Mouse (Mus musculus): ENCODE results near the gene Sema4a. TPM values are rescaled to one million over a fixed set of nuclear protein-coding genes. Genes with fewer than 3 reads are reported as not detected.
"Not testable (repeated sequence)": the region's sequence is repeated elsewhere in the genome, so short reads cannot be mapped to it uniquely, and the experiment has no call there.

The Sema4a gene
- polyA plus RNA-seq, 1 experiment from 2014 or later: 19.0 TPM

DNA sequence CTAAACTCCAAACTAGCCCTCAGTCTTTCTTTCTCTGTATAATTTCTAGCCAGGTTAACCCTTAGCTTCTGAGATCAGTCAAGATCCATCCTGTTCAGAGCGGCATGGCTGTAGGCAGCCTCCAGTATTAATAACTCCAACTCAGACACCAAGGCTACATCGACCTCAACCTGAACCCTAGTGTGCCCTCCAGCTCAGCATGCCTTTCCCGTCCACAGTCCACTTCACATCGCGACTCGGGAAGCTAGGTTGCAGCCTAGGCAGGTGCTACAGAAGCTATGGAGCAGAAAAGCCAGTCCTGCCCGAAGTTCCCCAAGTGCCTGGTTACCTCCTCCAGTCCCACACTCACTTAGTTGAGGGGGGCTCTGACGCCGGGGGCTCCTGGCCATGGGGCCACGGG is 23.5 kb downstream of the Sema4a start:
- Histone ChIP-seq H3K27ac (ENCODE audit: low read depth, low read length) (no peak overlapping the region), H3K9ac (ENCODE audit: low read depth, low read length) (no peak overlapping the region), H3K4me1 (replicated peaks; ENCODE audit: control insufficient read depth, insufficient read depth, low read length) (peaks cover 16% of the 10 kb centered on the region), H3K9me3 (ENCODE audit: control insufficient read depth, low read length) (no peaks in the 10 kb centered on the region), H3K27me3 (replicated peaks; ENCODE audit: control insufficient read depth, insufficient read depth, low read length) (peaks cover 8% of the 10 kb centered on the region), H3K36me3 (ENCODE audit: control insufficient read depth, insufficient read depth, low read length) (no peaks in the 10 kb centered on the region), H3K4me2 (peak overlapping the region; percentile 61), H3K4me3 (ENCODE audit: low read depth, low read length) (no peak overlapping the region)
- no peak for DNase-seq (ENCODE audit: low spot score)
- 68% methylated on average over 10 of the region's 10 CpGs for WGBS
- ATAC-seq (replicated peaks; ENCODE audit: low FRiP score): no peak

DNA sequence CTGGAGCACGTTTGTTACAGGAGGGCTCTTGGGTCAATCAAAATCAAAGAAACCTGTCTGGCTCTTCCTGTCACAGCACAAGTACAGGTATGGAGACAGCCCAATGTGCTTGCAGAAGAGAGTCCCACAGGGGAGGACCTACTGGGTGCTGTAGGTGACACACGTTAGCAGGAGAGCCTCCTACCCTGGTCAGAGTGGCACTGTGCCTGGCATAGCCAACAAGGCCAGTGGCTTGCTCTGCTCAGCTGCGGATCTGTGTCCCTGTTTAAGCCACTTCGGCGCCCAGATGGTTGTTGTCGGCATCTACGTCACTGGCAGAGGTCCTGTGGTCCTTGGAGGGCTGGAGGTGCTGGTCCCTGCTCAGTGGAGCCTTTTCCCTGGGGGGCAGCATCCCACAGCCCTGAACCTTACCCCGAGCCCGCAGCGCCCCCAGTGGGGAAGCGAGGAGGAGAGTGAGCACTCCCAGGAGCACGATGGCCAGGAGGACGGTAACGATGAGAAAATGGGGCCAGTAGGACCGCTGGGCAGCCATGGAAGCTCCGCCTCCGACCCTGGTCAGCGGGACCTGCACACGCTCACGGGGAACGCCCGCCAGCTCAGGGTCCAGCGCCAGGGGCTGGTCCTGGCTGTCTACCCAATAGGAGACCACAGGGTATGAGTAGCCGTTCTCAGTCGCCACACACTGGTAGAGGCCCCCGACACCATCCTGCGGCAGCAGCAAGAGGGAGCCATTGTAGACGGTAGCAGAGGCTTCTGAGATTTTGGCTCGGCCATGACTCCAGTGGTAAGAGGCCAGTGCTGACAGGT is 24.4 kb downstream of the Sema4a start:
- peaks cover 16% of the 10 kb centered on the region for H3K4me1 ChIP-seq (replicated peaks; ENCODE audit: control insufficient read depth, insufficient read depth, low read length)
- H3K4me2 ChIP-seq: peak overlapping the region; percentile 61
- no peaks in the 10 kb centered on the region for H3K9me3 ChIP-seq (ENCODE audit: control insufficient read depth, low read length)
- H3K36me3 ChIP-seq (ENCODE audit: control insufficient read depth, insufficient read depth, low read length): no peaks in the 10 kb centered on the region
- DNase-seq (ENCODE audit: low spot score) (peak; percentile 74), ATAC-seq (replicated peaks; ENCODE audit: low FRiP score) (peak; percentile 81)
- no peak overlapping the region for H3K27ac ChIP-seq (ENCODE audit: low read depth, low read length)
- no peak overlapping the region for H3K9ac ChIP-seq (ENCODE audit: low read depth, low read length)
- peaks cover 8% of the 10 kb centered on the region for H3K27me3 ChIP-seq (replicated peaks; ENCODE audit: control insufficient read depth, insufficient read depth, low read length)
- WGBS: 10% methylated on average over 29 of the region's 29 CpGs
- peak overlapping the region; percentile 3; the same call in 1 of the 2 replicates for H3K4me3 ChIP-seq (ENCODE audit: low read depth, low read length)

DNA sequence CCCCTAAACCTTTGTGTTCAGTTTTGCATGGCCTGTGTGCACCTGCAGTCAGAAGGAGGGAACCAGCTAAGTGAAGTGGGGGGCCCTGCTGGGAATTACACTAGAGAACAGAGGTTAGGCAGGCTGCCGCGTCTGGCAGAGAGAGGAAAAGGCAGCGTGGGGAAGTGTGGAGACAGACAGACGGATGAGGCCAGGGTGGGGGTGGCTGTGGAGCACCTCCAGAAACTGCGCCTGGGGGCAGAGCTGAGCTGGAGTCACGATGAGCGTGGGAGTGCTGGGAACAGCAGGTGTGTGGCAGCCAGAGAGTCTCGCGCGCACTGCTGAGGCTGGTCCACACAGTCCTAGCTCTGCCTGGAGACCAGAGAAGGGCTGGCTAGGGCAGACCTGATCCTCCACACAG is 25.5 kb downstream of the Sema4a start:
- peaks cover 8% of the 10 kb centered on the region for H3K27me3 ChIP-seq (replicated peaks; ENCODE audit: control insufficient read depth, insufficient read depth, low read length)
- WGBS: 62% methylated on average over 10 of the region's 10 CpGs

DNA sequence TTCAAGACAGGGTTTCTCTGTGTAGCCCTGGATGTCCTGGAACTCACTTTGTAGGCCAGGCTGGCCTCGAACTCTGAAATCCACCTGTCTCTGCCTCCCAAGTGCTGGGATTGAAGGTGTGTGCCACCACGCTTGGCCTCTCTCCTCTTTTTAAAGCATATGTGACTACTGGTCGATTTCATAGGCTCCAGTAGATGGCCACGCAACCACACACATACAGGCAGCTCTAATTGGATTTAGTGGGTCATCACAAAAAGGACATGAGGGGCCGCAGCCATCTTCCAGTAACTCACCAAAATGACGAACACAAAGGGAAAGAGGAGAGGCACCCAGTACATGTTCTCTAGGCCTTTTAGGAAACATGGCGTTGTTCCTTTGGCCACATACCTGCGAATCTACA is 32.3 kb downstream of the Sema4a start:
- DNase-seq (ENCODE audit: low spot score): not testable (repeated sequence)

More for the DNA sequence above, 25.5 kb downstream of the Sema4a start:
- H3K4me1 ChIP-seq (replicated peaks; ENCODE audit: control insufficient read depth, insufficient read depth, low read length): peaks cover 13% of the 10 kb centered on the region
- H3K36me3 ChIP-seq (ENCODE audit: control insufficient read depth, insufficient read depth, low read length): no peaks in the 10 kb centered on the region
- H3K4me3 ChIP-seq (ENCODE audit: low read depth, low read length): no peak overlapping the region
- ATAC-seq (replicated peaks; ENCODE audit: low FRiP score) (no peak), DNase-seq (ENCODE audit: low spot score) (no peak)
- no peak overlapping the region for H3K9ac ChIP-seq (ENCODE audit: low read depth, low read length)
- H3K9me3 ChIP-seq (ENCODE audit: control insufficient read depth, low read length): no peaks in the 10 kb centered on the region
- H3K4me2 ChIP-seq: no peak overlapping the region
- H3K27ac ChIP-seq (ENCODE audit: low read depth, low read length): no peak overlapping the region

DNA sequence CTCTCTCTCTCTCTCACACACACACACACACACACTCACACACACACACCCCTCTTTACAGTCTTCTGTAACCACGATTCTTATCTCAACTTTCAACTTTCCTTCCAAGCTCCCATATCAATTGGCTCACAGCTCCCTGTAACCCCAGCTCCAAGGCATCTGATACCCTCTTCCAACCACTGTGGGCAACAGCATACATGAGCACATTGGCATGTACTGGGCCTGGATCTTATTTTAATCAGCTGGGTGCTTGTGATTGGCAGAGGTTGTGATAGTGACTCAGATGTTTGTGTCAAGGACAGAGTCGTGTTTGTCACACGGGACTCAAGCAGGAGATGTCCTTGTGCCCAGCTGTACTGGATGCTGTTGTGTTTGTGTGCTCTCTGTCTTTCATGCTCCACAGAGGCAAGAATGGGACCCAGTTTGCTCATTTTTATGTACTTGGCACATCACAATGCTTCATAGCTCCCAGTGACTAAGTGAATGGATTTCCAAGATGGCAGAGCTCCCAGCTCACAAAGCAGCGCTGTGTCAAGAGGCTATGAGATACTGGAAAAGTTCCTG is 33.6 kb downstream of the Sema4a start:
- Histone ChIP-seq H3K4me3 (ENCODE audit: low read depth, low read length) (no peak overlapping the region), H3K4me1 (replicated peaks; ENCODE audit: control insufficient read depth, insufficient read depth, low read length) (peaks cover 12% of the 10 kb centered on the region), H3K9ac (ENCODE audit: low read depth, low read length) (no peak overlapping the region), H3K4me2 (no peak overlapping the region), H3K27ac (ENCODE audit: low read depth, low read length) (no peak overlapping the region), H3K27me3 (replicated peaks; ENCODE audit: control insufficient read depth, insufficient read depth, low read length) (no peaks in the 10 kb centered on the region), H3K36me3 (ENCODE audit: control insufficient read depth, insufficient read depth, low read length) (no peaks in the 10 kb centered on the region), H3K9me3 (ENCODE audit: control insufficient read depth, low read length) (no peaks in the 10 kb centered on the region)
- DNase-seq (ENCODE audit: low spot score) (no peak), ATAC-seq (replicated peaks; ENCODE audit: low FRiP score) (no peak)
- WGBS: 52% methylated on average over 4 of the region's 4 CpGs

More for the DNA sequence above, 32.3 kb downstream of the Sema4a start:
- not testable (repeated sequence) for H3K9me3 ChIP-seq (ENCODE audit: control insufficient read depth, low read length); ATAC-seq (replicated peaks; ENCODE audit: low FRiP score); H3K4me1 ChIP-seq (replicated peaks; ENCODE audit: control insufficient read depth, insufficient read depth, low read length); H3K4me2 ChIP-seq; H3K27me3 ChIP-seq (replicated peaks; ENCODE audit: control insufficient read depth, insufficient read depth, low read length); H3K27ac ChIP-seq (ENCODE audit: low read depth, low read length); H3K4me3 ChIP-seq (ENCODE audit: low read depth, low read length); H3K9ac ChIP-seq (ENCODE audit: low read depth, low read length); H3K36me3 ChIP-seq (ENCODE audit: control insufficient read depth, insufficient read depth, low read length)
- 67% methylated on average over 8 of the region's 8 CpGs for WGBS

DNA sequence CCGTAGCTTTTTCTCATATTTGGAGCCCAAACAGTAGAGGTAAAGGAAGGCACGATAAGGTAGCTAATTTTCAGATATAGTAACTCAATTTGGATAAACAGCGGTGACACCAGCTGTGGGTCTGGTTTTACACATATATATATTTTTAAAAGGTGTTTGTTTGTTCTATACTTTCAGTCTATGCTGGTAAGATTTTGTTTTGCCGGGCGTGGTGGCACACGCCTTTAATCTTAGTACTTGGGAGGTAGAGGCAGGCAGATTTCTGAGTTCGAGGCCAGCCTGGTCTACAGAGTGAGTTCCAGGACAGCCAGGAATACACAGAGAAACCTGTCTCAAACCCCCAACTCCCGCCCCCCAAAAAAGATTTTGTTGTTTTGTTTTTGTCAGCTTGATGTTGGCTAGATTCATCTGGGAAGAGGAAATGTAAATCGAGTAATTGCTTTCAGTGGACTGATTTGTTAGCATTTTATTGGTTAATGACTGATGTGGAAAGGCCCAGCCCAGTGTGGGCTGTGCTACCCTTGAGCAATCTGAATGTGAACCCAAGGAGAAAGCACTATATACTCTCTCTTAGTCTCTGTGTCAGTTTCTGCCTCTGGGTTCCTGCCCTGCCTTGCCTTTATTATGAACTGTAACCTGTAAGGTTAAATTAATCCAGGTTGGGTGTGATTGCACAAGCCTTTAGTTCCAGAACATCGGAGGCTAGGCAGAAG is 35.1 kb downstream of the Sema4a start:
- no peak overlapping the region for H3K4me3 ChIP-seq (ENCODE audit: low read depth, low read length)
- H3K4me2 ChIP-seq: peak overlapping the region; percentile 91
- H3K27ac ChIP-seq (ENCODE audit: low read depth, low read length): no peak overlapping the region
- H3K36me3 ChIP-seq (ENCODE audit: control insufficient read depth, insufficient read depth, low read length): peaks cover 4% of the 10 kb centered on the region; the same call in 1 of the 2 replicates
- 78% methylated on average over 10 of the region's 10 CpGs for WGBS
- ATAC-seq (replicated peaks; ENCODE audit: low FRiP score): no peak
- H3K27me3 ChIP-seq (replicated peaks; ENCODE audit: control insufficient read depth, insufficient read depth, low read length): no peaks in the 10 kb centered on the region
- H3K9me3 ChIP-seq (ENCODE audit: control insufficient read depth, low read length): no peaks in the 10 kb centered on the region
- H3K4me1 ChIP-seq (replicated peaks; ENCODE audit: control insufficient read depth, insufficient read depth, low read length): peaks cover 24% of the 10 kb centered on the region
- H3K9ac ChIP-seq (ENCODE audit: low read depth, low read length): no peak overlapping the region
- no peak for DNase-seq (ENCODE audit: low spot score)

DNA sequence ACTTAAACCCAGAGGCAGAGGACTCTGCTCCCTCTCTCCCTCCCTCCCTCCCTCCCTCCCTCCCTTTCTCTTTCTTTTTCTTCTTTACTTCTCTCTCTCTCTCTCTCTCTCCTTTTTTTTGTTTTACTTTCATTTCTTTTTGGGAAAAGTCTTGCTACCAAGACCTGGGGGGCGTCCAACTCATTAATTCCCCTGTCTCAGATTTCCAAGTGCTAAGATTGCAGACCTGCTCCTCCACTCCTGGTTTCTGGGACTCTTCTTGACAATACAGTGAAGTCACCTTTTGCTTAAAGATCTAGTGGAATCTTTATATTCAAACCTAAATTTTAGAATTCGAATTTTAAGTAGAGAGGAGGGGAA is 35.7 kb downstream of the Sema4a start:
- WGBS: 14% methylated on average over 2 of the region's 2 CpGs
- H3K4me1 ChIP-seq (replicated peaks; ENCODE audit: control insufficient read depth, insufficient read depth, low read length): peaks cover 24% of the 10 kb centered on the region
- DNase-seq (ENCODE audit: low spot score) (no peak), ATAC-seq (replicated peaks; ENCODE audit: low FRiP score) (no peak)
- peaks cover 9% of the 10 kb centered on the region; the same call in 1 of the 2 replicates for H3K36me3 ChIP-seq (ENCODE audit: control insufficient read depth, insufficient read depth, low read length)
- H3K4me3 ChIP-seq (ENCODE audit: low read depth, low read length): peak overlapping the region; percentile 82; the same call in 1 of the 2 replicates
- no peaks in the 10 kb centered on the region for H3K27me3 ChIP-seq (replicated peaks; ENCODE audit: control insufficient read depth, insufficient read depth, low read length)
- no peaks in the 10 kb centered on the region for H3K9me3 ChIP-seq (ENCODE audit: control insufficient read depth, low read length)
- no peak overlapping the region for H3K27ac ChIP-seq (ENCODE audit: low read depth, low read length)
- H3K4me2 ChIP-seq: peak overlapping the region; percentile 91
- H3K9ac ChIP-seq (ENCODE audit: low read depth, low read length): peak overlapping the region; percentile 52; the same call in 1 of the 2 replicates

DNA sequence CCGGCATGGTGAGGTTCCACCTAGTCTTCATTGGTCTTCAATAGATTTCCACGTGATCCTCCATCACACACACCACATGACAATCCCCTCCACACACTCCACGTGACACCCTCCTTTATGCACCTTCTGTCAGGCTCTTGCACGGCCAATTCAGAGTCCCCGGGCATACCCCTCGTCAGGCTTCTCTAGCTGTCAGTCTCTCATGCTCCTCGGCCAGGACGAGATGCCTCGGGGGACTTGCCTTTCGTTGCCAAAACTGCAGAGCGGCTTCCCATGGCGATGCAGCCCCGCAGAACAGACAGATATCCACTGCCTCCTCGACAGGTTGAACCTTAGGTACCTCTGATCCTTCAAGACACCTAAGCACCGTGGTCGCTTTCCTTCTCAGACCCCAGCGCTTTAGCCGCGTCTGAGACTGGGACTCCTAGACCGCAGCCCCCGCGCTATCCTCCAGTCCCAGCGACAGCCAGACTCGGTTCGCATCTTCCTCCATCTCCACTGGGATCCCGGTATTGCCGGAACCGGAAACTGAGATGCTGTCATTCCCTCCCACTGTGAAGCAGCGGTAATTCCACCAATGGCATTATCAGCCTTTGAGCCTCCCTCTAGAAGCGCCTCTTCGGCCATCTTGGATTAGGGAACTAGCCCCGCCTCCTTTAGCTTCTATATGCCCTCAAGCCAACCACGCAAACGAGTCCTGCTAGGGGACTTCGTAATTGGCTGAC is 36.2 kb downstream of the Sema4a start, which contains the start of gene Slc25a44:
Gene Slc25a44, minus strand, starts transcription at position 535 of the 725 bp plus-strand sequence.
- H3K27ac ChIP-seq (ENCODE audit: low read depth, low read length): peak within 1 kb of the TSS; percentile 26
- 2% methylated on average over 35 of the region's 35 CpGs for WGBS
- ATAC-seq (replicated peaks; ENCODE audit: low FRiP score): peak; percentile 95

More for the DNA sequence above, 36.2 kb downstream of the Sema4a start, which contains the start of gene Slc25a44:
- peaks cover 24% of the 10 kb centered on the region for H3K4me1 ChIP-seq (replicated peaks; ENCODE audit: control insufficient read depth, insufficient read depth, low read length)
- H3K27me3 ChIP-seq (replicated peaks; ENCODE audit: control insufficient read depth, insufficient read depth, low read length): no peaks in the 10 kb centered on the region
- DNase-seq (ENCODE audit: low spot score): peak; percentile 78
- H3K4me3 ChIP-seq (ENCODE audit: low read depth, low read length): peak within 1 kb of the TSS; percentile 82
- no peaks in the 10 kb centered on the region for H3K9me3 ChIP-seq (ENCODE audit: control insufficient read depth, low read length)
- H3K36me3 ChIP-seq (ENCODE audit: control insufficient read depth, insufficient read depth, low read length): peaks cover 13% of the 10 kb centered on the region; the same call in 1 of the 2 replicates
- peak within 1 kb of the TSS; percentile 76 for H3K9ac ChIP-seq (ENCODE audit: low read depth, low read length)
- peak within 1 kb of the TSS; percentile 91 for H3K4me2 ChIP-seq
